Comparison of ENCODE assay signal across 9 mouse cellular contexts in genomic region chr10:45469027-45469996, GRCm38 (mm10). TPM values are rescaled to one million over a fixed set of nuclear protein-coding genes. Genes with fewer than 3 reads are reported as not detected.
A peak's percentile ranks its signal among the peaks of the same experiment; 100 is the strongest.
DNase-seq lines count a peak whose midpoint lies in the region; ATAC-seq lines count a peak whose summit lies in the region.
"Had no signal": no experiment of that assay in that cellular context is flagged by ENCODE, and none has a peak within 500 bp of the region (broad histone marks: within the 10 kb centered on the region; RNA-seq: fewer than 3 reads in every experiment).

No protein-coding gene starts in this region.

- H3K36me3 ChIP-seq in lung, embryonic 16.5 days (ENCODE audit: control insufficient read depth, insufficient read depth, low read length) = no peaks in the 10 kb centered on the region
- H3K36me3 ChIP-seq in forebrain, embryonic 14.5 days (ENCODE audit: control insufficient read depth, insufficient read depth, low read length) = no peaks in the 10 kb centered on the region
- H3K36me3 ChIP-seq in limb, embryonic 15.5 days = no peaks in the 10 kb centered on the region
- no peaks in the 10 kb centered on the region for H3K36me3 ChIP-seq in stomach, embryonic 15.5 days

- ATAC-seq in lung, embryonic 16.5 days (ENCODE audit: low read depth) = peak; percentile 54
- ATAC-seq in forebrain, embryonic 14.5 days = peak; percentile 44; the same call in 1 of the 2 replicates
- no peak for ATAC-seq in limb, embryonic 15.5 days (ENCODE audit: insufficient number of reproducible peaks, low FRiP score, low TSS enrichment, low read depth)
- no peak for ATAC-seq in stomach, embryonic 15.5 days (ENCODE audit: insufficient read depth, low FRiP score, low read depth)

- peak overlapping the region; percentile 45 for H3K9ac ChIP-seq in lung, embryonic 16.5 days (ENCODE audit: low read length)
- peak overlapping the region; percentile 47; the same call in 1 of the 2 replicates for H3K9ac ChIP-seq in forebrain, embryonic 14.5 days (ENCODE audit: low read length)
- no peak overlapping the region for H3K9ac ChIP-seq in limb, embryonic 15.5 days
- H3K9ac ChIP-seq in stomach, embryonic 15.5 days = no peak overlapping the region

- H3K4me1 ChIP-seq in lung, embryonic 16.5 days (replicated peaks; ENCODE audit: control insufficient read depth, insufficient read depth, low read length) = peaks cover 9% of the 10 kb centered on the region; the same call in 1 of the 2 replicates
- peaks cover 6% of the 10 kb centered on the region for H3K4me1 ChIP-seq in forebrain, embryonic 14.5 days (ENCODE audit: control insufficient read depth, insufficient read depth, low read length)
- peaks cover 15% of the 10 kb centered on the region; the same call in 1 of the 2 replicates for H3K4me1 ChIP-seq in limb, embryonic 15.5 days
- peaks cover 6% of the 10 kb centered on the region; the same call in 1 of the 2 replicates for H3K4me1 ChIP-seq in stomach, embryonic 15.5 days

- no peak for DNase-seq in lung, adult 18-20 months
- peak; percentile 52 for DNase-seq in forebrain, embryonic 14.5 days (ENCODE audit: low spot score)
- no peak for DNase-seq in natural killer cell, adult 2 months (ENCODE audit: low spot score in 2 of 2)
- DNase-seq in testis, postnatal 14 days (ENCODE audit: low spot score) = no peak
- DNase-seq in spleen, adult 18-20 months = no peak

- WGBS in lung, embryonic 16.5 days = 1% methylated on average over 21 of the region's 21 CpGs
- 2% methylated on average over 21 of the region's 21 CpGs for WGBS in forebrain, embryonic 14.5 days
- WGBS in limb, embryonic 15.5 days = under 1% methylated on average over 21 of the region's 21 CpGs
- WGBS in stomach, embryonic 15.5 days = 2% methylated on average over 21 of the region's 21 CpGs

- no peaks in the 10 kb centered on the region for H3K9me3 ChIP-seq in lung, embryonic 16.5 days (ENCODE audit: control insufficient read depth, low read length)
- no peaks in the 10 kb centered on the region for H3K9me3 ChIP-seq in forebrain, embryonic 14.5 days (replicated peaks; ENCODE audit: control insufficient read depth, low read length)
- no peaks in the 10 kb centered on the region for H3K9me3 ChIP-seq in limb, embryonic 15.5 days
- no peaks in the 10 kb centered on the region for H3K9me3 ChIP-seq in stomach, embryonic 15.5 days

- H3K27me3 ChIP-seq in lung, embryonic 16.5 days (ENCODE audit: control insufficient read depth, insufficient read depth, low read depth, low read length) = peaks cover 30% of the 10 kb centered on the region
- H3K27me3 ChIP-seq in forebrain, embryonic 14.5 days (replicated peaks; ENCODE audit: control insufficient read depth, insufficient read depth, low read length) = peaks cover 16% of the 10 kb centered on the region
- H3K27me3 ChIP-seq in limb, embryonic 15.5 days = peaks cover 18% of the 10 kb centered on the region
- H3K27me3 ChIP-seq in stomach, embryonic 15.5 days (replicated peaks) = peaks cover 20% of the 10 kb centered on the region

- no peak overlapping the region for H3K27ac ChIP-seq in lung, embryonic 16.5 days (ENCODE audit: low read length)
- no peak overlapping the region for H3K27ac ChIP-seq in forebrain, embryonic 14.5 days (ENCODE audit: low read depth, low read length)
- no peak overlapping the region for H3K27ac ChIP-seq in limb, embryonic 15.5 days
- H3K27ac ChIP-seq in stomach, embryonic 15.5 days = no peak overlapping the region
- H3K27ac ChIP-seq: macrophage had no signal

- H3K4me2 ChIP-seq in lung, embryonic 16.5 days (ENCODE audit: low read depth, low read length) = peak overlapping the region; percentile 56
- peak overlapping the region; percentile 63 for H3K4me2 ChIP-seq in forebrain, embryonic 14.5 days (ENCODE audit: low read length)
- H3K4me2 ChIP-seq in limb, embryonic 15.5 days = peak overlapping the region; percentile 57
- H3K4me2 ChIP-seq in stomach, embryonic 15.5 days = peak overlapping the region; percentile 57

- peak overlapping the region; percentile 49 for H3K4me3 ChIP-seq in lung, embryonic 16.5 days (ENCODE audit: low read length)
- H3K4me3 ChIP-seq in forebrain, embryonic 14.5 days (ENCODE audit: low read depth, low read length) = peak overlapping the region; percentile 36
- peak overlapping the region; percentile 41 for H3K4me3 ChIP-seq in limb, embryonic 15.5 days
- peak overlapping the region; percentile 42 for H3K4me3 ChIP-seq in stomach, embryonic 15.5 days (replicated peaks)

RNA-seq across cellular contexts. Expression of gene Lin28b, which starts 16.9 kb away (rescaled TPM):
- 0.48 and 0.97 TPM in 2 replicates for polyA plus RNA-seq in lung, embryonic 16.5 days (2015; fragmentation: Nextera tagmentation; extraction: Ambion mirVana)
- 3.7 and 4.3 TPM in 2 replicates for polyA plus RNA-seq in forebrain, embryonic 14.5 days (2014; fragmentation: Nextera tagmentation; extraction: Ambion mirVana)
- polyA plus RNA-seq in limb, embryonic 15.5 days (2015; fragmentation: Nextera tagmentation; extraction: Ambion mirVana) = 0.58 and 0.61 TPM in 2 replicates
- polyA plus RNA-seq in stomach, embryonic 15.5 days (2015; fragmentation: Nextera tagmentation; extraction: Ambion mirVana) = 1.6 and 1.7 TPM in 2 replicates
- polyA plus RNA-seq: macrophage had no signal

Comparison
In these comparisons a context has a peak if more than half of its experiments do, and no peak if none do; other contexts are left out.
1. ATAC-seq: peak in lung, embryonic 16.5 days (single experiment) and forebrain, embryonic 14.5 days (single experiment); none in limb, embryonic 15.5 days (single experiment) and stomach, embryonic 15.5 days (single experiment).
2. H3K9ac ChIP-seq: peak in lung, embryonic 16.5 days (single experiment) and forebrain, embryonic 14.5 days (single experiment); none in limb, embryonic 15.5 days (single experiment) and stomach, embryonic 15.5 days (single experiment).
3. Peak in every context shown above with its lines, with median percentiles within 50 percentile points of each other: H3K4me2 ChIP-seq and H3K4me3 ChIP-seq.